Mouse (Mus musculus): Measurements from ENCODE around the gene Fbxo34. TPM values are rescaled to one million over a fixed set of nuclear protein-coding genes. Genes with fewer than 3 reads are reported as not detected.

The Fbxo34 gene
- polyA plus RNA-seq, 1 experiment from 2014 or later = 18.1 TPM

DNA sequence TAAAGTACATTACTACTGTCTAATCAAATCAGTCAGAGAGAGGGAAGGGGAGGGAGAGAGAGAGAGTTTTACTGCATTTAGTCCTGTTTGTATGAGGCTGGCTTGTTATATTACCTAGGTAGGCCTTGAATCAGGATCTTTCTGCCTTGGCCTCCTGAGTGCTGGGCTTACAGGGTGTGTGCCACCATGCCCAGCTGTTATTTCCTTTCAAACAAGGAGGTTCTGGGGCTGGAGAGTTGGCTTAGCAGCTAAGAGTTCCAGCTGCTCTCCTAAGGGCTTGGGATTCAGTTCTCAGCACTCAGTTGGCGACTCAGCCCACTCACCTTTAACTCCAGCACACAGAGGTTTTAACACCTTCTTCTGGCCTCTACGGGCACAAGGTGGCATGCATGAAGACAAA lies 40.5 kb downstream of the Fbxo34 start:
- Histone ChIP-seq H3K27ac (ENCODE audit: low read length) (peak overlapping the region; percentile 66; the same call in 1 of the 2 replicates), H3K27me3 (replicated peaks; ENCODE audit: insufficient read depth, low read length) (no peaks in the 10 kb centered on the region), H3K9ac (replicated peaks; ENCODE audit: low read depth) (no peak overlapping the region), H3K4me3 (ENCODE audit: low read depth, low read length) (no peak overlapping the region), H3K9me3 (ENCODE audit: low read length) (no peaks in the 10 kb centered on the region), H3K4me1 (ENCODE audit: insufficient read depth, low read depth, low read length) (peaks cover 11% of the 10 kb centered on the region; the same call in 1 of the 2 replicates), H3K36me3 (ENCODE audit: insufficient read depth, low read length) (no peaks in the 10 kb centered on the region), H3K4me2 (replicated peaks; ENCODE audit: low read depth, low read length) (no peak overlapping the region)
- ATAC-seq (no peak), DNase-seq (ENCODE audit: low spot score) (no peak)
- TF ChIP-seq CTCF (IDR thresholded peaks at IDR 0.05) (no peak), EP300 (IDR thresholded peaks at IDR 0.05) (no peak)
- WGBS = 85% methylated on average over 2 of the region's 2 CpGs

DNA sequence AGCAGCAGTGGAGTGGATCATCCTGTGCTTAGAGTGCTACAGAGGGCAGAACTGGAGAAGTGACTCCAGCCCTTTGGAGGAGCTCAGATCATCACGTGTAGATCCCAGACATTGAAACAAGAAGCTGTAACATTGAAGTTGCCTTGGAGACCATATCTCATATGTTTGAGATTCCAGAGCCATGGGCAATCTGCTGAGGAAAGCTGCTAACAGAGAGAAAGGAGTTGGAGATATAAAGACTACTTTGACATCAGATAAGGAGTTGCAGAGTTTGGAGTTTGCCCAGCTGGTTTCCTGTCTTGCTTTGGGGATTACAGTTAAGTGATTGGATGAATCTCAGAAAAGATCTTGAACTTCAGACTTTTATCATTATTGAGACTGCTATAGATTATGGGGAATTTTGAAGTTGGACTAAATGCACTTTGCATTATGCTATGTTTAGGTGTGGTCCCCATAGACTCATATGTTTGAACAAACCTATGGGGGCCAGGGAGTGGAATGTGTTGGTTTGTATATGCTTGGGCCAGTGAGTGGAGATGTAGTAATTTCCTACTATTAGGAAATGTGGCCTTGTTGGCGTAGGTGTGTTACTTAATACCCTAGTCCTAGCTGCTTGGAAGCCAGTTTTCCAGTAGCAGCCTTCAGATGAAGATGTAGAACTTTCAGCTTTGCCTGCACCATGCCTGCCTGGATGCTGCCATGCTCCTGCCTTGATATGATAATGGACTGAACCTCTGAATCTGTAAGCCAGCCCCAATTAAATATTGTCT lies 43.6 kb downstream of the Fbxo34 start:
- H3K4me1 ChIP-seq (ENCODE audit: insufficient read depth, low read depth, low read length) = peaks cover 12% of the 10 kb centered on the region
- no peak overlapping the region for H3K4me3 ChIP-seq (ENCODE audit: low read depth, low read length)
- no peaks in the 10 kb centered on the region for H3K9me3 ChIP-seq (ENCODE audit: low read length)
- ATAC-seq (no peak), DNase-seq (ENCODE audit: low spot score) (no peak)
- no peaks in the 10 kb centered on the region for H3K27me3 ChIP-seq (replicated peaks; ENCODE audit: insufficient read depth, low read length)
- 0 out of 2 replicates have a peak, but pooled peaks have one; percentile 16 for TF ChIP-seq EP300 (IDR thresholded peaks at IDR 0.05)
- TF ChIP-seq CTCF (IDR thresholded peaks at IDR 0.05) = no peak
- H3K9ac ChIP-seq (replicated peaks; ENCODE audit: low read depth) = no peak overlapping the region
- H3K4me2 ChIP-seq (replicated peaks; ENCODE audit: low read depth, low read length) = no peak overlapping the region
- H3K36me3 ChIP-seq (ENCODE audit: insufficient read depth, low read length) = no peaks in the 10 kb centered on the region
- H3K27ac ChIP-seq (ENCODE audit: low read length) = no peak overlapping the region
- WGBS = 68% methylated on average over 2 of the region's 2 CpGs

DNA sequence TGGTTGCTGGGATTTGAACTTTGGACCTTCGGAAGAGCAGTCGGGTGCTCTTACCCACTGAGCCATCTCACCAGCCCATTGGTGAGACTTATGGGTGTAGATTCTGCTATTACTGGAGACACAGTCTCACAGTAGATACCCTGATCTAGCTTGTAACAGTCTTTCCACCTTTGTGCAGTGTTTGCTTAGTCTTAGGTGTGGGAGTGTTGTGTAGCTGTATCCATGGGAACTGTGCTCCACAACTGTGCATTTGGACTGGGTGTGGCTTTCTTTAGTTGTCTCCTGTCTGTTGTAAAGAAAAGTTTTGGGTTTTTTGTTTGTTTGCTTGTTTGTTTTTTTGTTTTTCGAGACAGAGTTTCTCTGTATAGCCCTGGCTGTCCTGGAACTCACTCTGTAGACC lies 45.7 kb downstream of the Fbxo34 start:
- no peak overlapping the region for H3K9ac ChIP-seq (replicated peaks; ENCODE audit: low read depth)
- DNase-seq (ENCODE audit: low spot score) (no peak), ATAC-seq (no peak; the same call in 1 of the 2 replicates)
- WGBS = 100% methylated on average over 3 of the region's 3 CpGs
- H3K4me1 ChIP-seq (ENCODE audit: insufficient read depth, low read depth, low read length) = peaks cover 4% of the 10 kb centered on the region
- no peaks in the 10 kb centered on the region for H3K9me3 ChIP-seq (ENCODE audit: low read length)
- H3K27ac ChIP-seq (ENCODE audit: low read length) = no peak overlapping the region
- no peak overlapping the region for H3K4me2 ChIP-seq (replicated peaks; ENCODE audit: low read depth, low read length)
- no peak for TF ChIP-seq CTCF (IDR thresholded peaks at IDR 0.05)
- no peak for TF ChIP-seq EP300 (IDR thresholded peaks at IDR 0.05)
- no peaks in the 10 kb centered on the region for H3K27me3 ChIP-seq (replicated peaks; ENCODE audit: insufficient read depth, low read length)
- H3K4me3 ChIP-seq (ENCODE audit: low read depth, low read length) = no peak overlapping the region
- no peaks in the 10 kb centered on the region for H3K36me3 ChIP-seq (ENCODE audit: insufficient read depth, low read length)

DNA sequence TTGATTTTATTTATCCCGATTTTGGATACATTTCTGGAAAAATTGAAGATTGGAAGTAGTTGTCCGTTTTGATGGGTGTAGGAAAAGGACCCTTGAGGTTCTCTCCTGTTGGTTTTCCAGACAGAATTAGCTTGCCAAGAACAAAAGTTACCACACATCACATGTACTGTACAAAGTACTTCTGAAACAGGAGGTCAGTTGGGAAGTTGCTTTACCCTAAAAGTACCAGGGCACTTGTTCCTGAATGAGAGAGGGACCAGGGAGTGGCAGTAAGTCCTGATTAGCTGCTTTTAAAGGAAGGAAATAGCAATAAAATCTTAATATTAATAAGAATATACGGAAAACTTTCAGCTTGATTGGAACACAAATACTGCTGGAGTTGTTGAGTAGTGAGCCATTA lies 46.9 kb downstream of the Fbxo34 start:
- Histone ChIP-seq H3K9me3 (ENCODE audit: low read length) (no peaks in the 10 kb centered on the region), H3K4me2 (replicated peaks; ENCODE audit: low read depth, low read length) (no peak overlapping the region), H3K36me3 (ENCODE audit: insufficient read depth, low read length) (no peaks in the 10 kb centered on the region), H3K4me3 (ENCODE audit: low read depth, low read length) (no peak overlapping the region), H3K27me3 (replicated peaks; ENCODE audit: insufficient read depth, low read length) (no peaks in the 10 kb centered on the region), H3K9ac (replicated peaks; ENCODE audit: low read depth) (no peak overlapping the region), H3K4me1 (ENCODE audit: insufficient read depth, low read depth, low read length) (peaks cover 4% of the 10 kb centered on the region), H3K27ac (ENCODE audit: low read length) (peak overlapping the region; percentile 38; the same call in 1 of the 2 replicates)
- TF ChIP-seq CTCF (IDR thresholded peaks at IDR 0.05) (no peak), EP300 (IDR thresholded peaks at IDR 0.05) (no peak)
- 55% methylated on average over 3 of the region's 3 CpGs for WGBS
- DNase-seq (ENCODE audit: low spot score) (peak; percentile 54), ATAC-seq (peak; percentile 54)

DNA sequence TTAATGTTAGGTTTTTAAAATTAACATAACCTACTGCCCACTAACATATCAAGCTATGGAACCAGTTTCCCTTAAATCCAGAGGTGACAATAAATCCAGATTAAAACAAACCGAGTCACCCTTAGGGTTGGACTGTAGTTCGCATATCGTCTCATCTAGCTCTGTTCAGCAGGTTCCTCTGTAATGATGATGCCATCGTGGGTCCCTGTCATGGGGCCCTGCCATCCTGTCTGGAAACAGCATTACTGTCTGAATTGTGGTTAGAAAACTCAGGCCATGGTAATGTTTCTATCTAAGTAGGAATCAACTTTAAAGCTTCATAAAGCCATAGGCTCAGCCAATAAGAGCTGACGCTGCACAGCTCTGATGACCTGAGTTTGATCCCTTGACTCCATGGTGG lies 48.4 kb downstream of the Fbxo34 start:
- Histone ChIP-seq H3K27ac (ENCODE audit: low read length) (no peak overlapping the region), H3K36me3 (ENCODE audit: insufficient read depth, low read length) (no peaks in the 10 kb centered on the region), H3K27me3 (replicated peaks; ENCODE audit: insufficient read depth, low read length) (no peaks in the 10 kb centered on the region), H3K4me3 (ENCODE audit: low read depth, low read length) (no peak overlapping the region), H3K4me1 (ENCODE audit: insufficient read depth, low read depth, low read length) (peaks cover 4% of the 10 kb centered on the region), H3K4me2 (replicated peaks; ENCODE audit: low read depth, low read length) (no peak overlapping the region), H3K9me3 (ENCODE audit: low read length) (no peaks in the 10 kb centered on the region), H3K9ac (replicated peaks; ENCODE audit: low read depth) (no peak overlapping the region)
- WGBS = 71% methylated on average over 5 of the region's 5 CpGs
- TF ChIP-seq EP300 (IDR thresholded peaks at IDR 0.05) (no peak), CTCF (IDR thresholded peaks at IDR 0.05) (no peak)
- no peak for DNase-seq (ENCODE audit: low spot score)
- ATAC-seq = no peak

DNA sequence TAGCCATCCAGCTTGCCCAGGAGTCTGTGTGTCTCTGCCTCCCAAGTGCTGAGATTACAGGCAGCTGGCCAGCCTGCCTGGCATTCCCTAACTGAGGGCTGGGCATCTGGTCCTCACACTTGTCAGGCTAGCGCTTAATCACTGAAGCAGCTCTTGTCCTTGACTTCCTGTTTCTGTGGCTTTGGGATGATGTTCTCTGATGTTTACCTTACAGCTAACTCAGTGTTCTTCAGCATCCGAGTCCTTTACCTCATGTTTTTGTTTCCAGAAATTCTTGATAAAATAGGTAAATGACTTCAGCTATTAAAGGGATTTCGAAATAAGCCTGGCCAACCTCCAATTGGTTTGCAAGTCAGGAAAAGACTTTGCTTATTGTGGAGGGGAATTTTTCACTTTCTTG lies 53.8 kb downstream of the Fbxo34 start:
- ATAC-seq (peak; percentile 81), DNase-seq (ENCODE audit: low spot score) (peak; percentile 77)
- Histone ChIP-seq H3K4me2 (replicated peaks; ENCODE audit: low read depth, low read length) (no peak overlapping the region), H3K36me3 (ENCODE audit: insufficient read depth, low read length) (no peaks in the 10 kb centered on the region), H3K27ac (ENCODE audit: low read length) (no peak overlapping the region), H3K27me3 (replicated peaks; ENCODE audit: insufficient read depth, low read length) (no peaks in the 10 kb centered on the region), H3K9ac (replicated peaks; ENCODE audit: low read depth) (no peak overlapping the region), H3K4me1 (ENCODE audit: insufficient read depth, low read depth, low read length) (no peaks in the 10 kb centered on the region), H3K4me3 (ENCODE audit: low read depth, low read length) (no peak overlapping the region), H3K9me3 (ENCODE audit: low read length) (no peaks in the 10 kb centered on the region)
- 48% methylated on average over 3 of the region's 3 CpGs for WGBS
- peak; percentile 62 for TF ChIP-seq EP300 (IDR thresholded peaks at IDR 0.05)
- TF ChIP-seq CTCF (IDR thresholded peaks at IDR 0.05) = no peak

Measured in lung, postnatal 0 days (tissue).